Mouse (Mus musculus) bone marrow, adult 2 months (tissue): ENCODE measurements around the gene Gnb1.

Experiments used
- CTCF ChIP-seq: fragments of 200-500 bp; IDR thresholded peaks from 2 replicates; pipeline ENCODE4 v1.5.1; 2011; ENCODE audit warnings: low read length, control low read depth; ENCODE audit not compliant: control insufficient read depth, insufficient read depth
- POLR2A ChIP-seq: fragments of 200-500 bp; IDR thresholded peaks from 2 replicates; pipeline ENCODE4 v1.6.1; 2011; ENCODE audit warnings: low read depth, mild to moderate bottlenecking, control low read depth, low read length, borderline replicate concordance; ENCODE audit not compliant: control insufficient read depth

GRCm38 (mm10) chr4:155463611-155464010 is 27.6 kb upstream of the Gnb1 start:
- TF ChIP-seq CTCF (no peak), POLR2A (no peak)
